Mouse (Mus musculus): ENCODE measurements around the gene 4930572O03Rik. TPM values are rescaled to one million over a fixed set of nuclear protein-coding genes. Genes with fewer than 3 reads are reported as not detected.
A peak's percentile ranks its signal among the peaks of the same experiment; 100 is the strongest.
"Not testable (repeated sequence)": the region's sequence is repeated elsewhere in the genome, so short reads cannot be mapped to it uniquely, and the experiment has no call there.

4930572O03Rik gene
- not detected in 2 replicates for total RNA-seq (2014; rRNA removed)
- polyA plus RNA-seq (2015; fragmentation: Nextera tagmentation; extraction: Ambion mirVana): not detected in 2 replicates

- ATAC-seq; H3K9me3 ChIP-seq (ENCODE audit: low read length); H3K9ac ChIP-seq; H3K27ac ChIP-seq (ENCODE audit: low read depth, low read length); H3K27me3 ChIP-seq (ENCODE audit: insufficient read depth, low read length); H3K4me3 ChIP-seq (ENCODE audit: low read depth, low read length); DNase-seq; H3K4me1 ChIP-seq (ENCODE audit: insufficient read depth); H3K36me3 ChIP-seq (ENCODE audit: insufficient read depth); H3K4me2 ChIP-seq (ENCODE audit: low read depth): not testable (repeated sequence)
- WGBS: 67% methylated on average over 1 of the region's 1 CpGs
Measured at GRCm38 (mm10) chr5:15656959-15657358, at the start of gene 4930572O03Rik. 4930572O03Rik (minus strand) TSS chr5:15657059.

GRCm38 (mm10) chr5:15702891-15703290 lies 46.0 kb upstream of the 4930572O03Rik start:
- not testable (repeated sequence) for H3K9ac ChIP-seq; H3K27ac ChIP-seq (ENCODE audit: low read depth, low read length); H3K27me3 ChIP-seq (ENCODE audit: insufficient read depth, low read length); H3K4me3 ChIP-seq (ENCODE audit: low read depth, low read length); H3K9me3 ChIP-seq (ENCODE audit: low read length); H3K4me2 ChIP-seq (ENCODE audit: low read depth); ATAC-seq; H3K4me1 ChIP-seq (ENCODE audit: insufficient read depth); H3K36me3 ChIP-seq (ENCODE audit: insufficient read depth)
- DNase-seq: peak; percentile 35
- 26% methylated on average over 5 of the region's 5 CpGs for WGBS
- TF ChIP-seq CTCF (IDR thresholded peaks at IDR 0.05; ENCODE audit: low read depth): peak; percentile 49

DNA sequence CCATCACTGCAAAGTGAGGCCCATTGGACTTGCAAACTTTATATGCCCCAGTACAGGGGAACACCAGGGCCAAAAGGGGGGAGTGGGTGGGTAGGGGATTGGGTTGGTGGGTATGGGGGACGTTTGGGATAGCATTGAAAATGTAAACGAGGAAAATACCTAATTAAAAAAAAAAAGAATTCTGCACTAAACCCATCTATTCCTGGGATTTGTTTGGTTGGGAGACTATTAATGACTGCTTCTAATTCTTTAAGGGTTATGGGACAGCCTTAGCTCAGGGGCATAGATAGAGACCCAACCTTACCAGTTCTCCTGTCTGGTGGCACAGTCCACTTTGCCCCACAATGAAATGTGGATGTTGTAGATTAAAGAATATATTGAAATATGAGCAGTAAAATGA lies 40.9 kb upstream of the 4930572O03Rik start:
- H3K27ac ChIP-seq (ENCODE audit: low read depth, low read length); H3K9ac ChIP-seq; H3K4me2 ChIP-seq (ENCODE audit: low read depth); H3K4me3 ChIP-seq (ENCODE audit: low read depth, low read length); ATAC-seq; H3K9me3 ChIP-seq (ENCODE audit: low read length); H3K36me3 ChIP-seq (ENCODE audit: insufficient read depth); H3K4me1 ChIP-seq (ENCODE audit: insufficient read depth); DNase-seq; H3K27me3 ChIP-seq (ENCODE audit: insufficient read depth, low read length): not testable (repeated sequence)
- WGBS: 42% methylated on average over 2 of the region's 2 CpGs

DNA sequence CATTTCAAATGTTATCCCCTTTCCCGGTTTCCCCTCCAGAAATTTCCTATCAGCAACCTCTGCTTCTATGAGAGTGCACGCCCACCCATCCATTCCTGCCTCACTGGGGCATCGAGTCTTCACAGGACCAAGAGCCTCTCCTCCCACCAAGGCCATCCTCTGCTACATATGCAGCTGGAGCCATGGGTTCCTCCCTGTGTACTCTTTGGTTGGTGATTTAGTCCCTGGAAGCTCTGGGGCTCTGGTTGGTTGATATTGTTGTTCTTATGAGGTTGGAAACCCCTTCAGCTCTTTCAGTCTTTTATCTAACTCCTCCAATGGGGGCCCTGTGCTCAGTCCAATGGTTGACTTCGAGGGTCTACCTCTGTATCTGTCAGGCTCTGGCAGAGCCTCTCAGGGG lies 35.0 kb upstream of the 4930572O03Rik start:
- H3K4me1 ChIP-seq (ENCODE audit: insufficient read depth); H3K27me3 ChIP-seq (ENCODE audit: insufficient read depth, low read length); ATAC-seq; DNase-seq; H3K9ac ChIP-seq; H3K36me3 ChIP-seq (ENCODE audit: insufficient read depth); H3K4me3 ChIP-seq (ENCODE audit: low read depth, low read length); H3K9me3 ChIP-seq (ENCODE audit: low read length); H3K4me2 ChIP-seq (ENCODE audit: low read depth); H3K27ac ChIP-seq (ENCODE audit: low read depth, low read length): not testable (repeated sequence)
- 83% methylated on average over 4 of the region's 4 CpGs for WGBS

GRCm38 (mm10) chr5:15690822-15691221 lies 34.0 kb upstream of the 4930572O03Rik start:
- not testable (repeated sequence) for H3K36me3 ChIP-seq (ENCODE audit: insufficient read depth); ATAC-seq; H3K4me1 ChIP-seq (ENCODE audit: insufficient read depth); H3K4me2 ChIP-seq (ENCODE audit: low read depth); H3K9ac ChIP-seq; H3K4me3 ChIP-seq (ENCODE audit: low read depth, low read length); H3K27me3 ChIP-seq (ENCODE audit: insufficient read depth, low read length); H3K9me3 ChIP-seq (ENCODE audit: low read length); DNase-seq; H3K27ac ChIP-seq (ENCODE audit: low read depth, low read length)
- WGBS: 83% methylated on average over 4 of the region's 4 CpGs

DNA sequence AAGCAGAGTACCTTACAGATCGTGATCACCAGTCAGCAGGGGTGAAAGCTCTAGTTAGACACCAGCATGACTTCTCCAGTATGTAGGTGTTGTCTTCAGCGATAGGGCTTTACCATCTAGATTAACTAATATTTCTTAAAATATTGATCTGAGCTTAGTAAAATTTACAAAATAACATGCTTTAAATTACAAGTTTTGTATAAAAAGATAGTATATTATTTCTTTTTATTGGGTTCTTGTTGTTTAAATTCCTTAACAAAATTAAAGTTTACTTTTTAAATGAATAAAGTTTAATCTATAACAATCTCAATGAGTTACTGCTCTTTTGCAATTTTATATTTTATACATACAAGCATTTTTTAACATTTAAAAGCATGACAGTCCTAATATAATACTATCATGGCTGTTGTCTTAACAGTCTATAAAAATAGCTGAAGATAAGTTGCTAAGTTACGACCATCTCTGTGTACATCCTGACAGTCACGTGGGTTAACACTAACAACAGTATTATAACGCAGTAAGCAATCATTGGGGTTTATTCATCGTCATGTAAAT lies 32.9 kb upstream of the 4930572O03Rik start:
- H3K9ac ChIP-seq; H3K27ac ChIP-seq (ENCODE audit: low read depth, low read length); H3K9me3 ChIP-seq (ENCODE audit: low read length); H3K4me3 ChIP-seq (ENCODE audit: low read depth, low read length); H3K4me2 ChIP-seq (ENCODE audit: low read depth); H3K36me3 ChIP-seq (ENCODE audit: insufficient read depth); H3K4me1 ChIP-seq (ENCODE audit: insufficient read depth); H3K27me3 ChIP-seq (ENCODE audit: insufficient read depth, low read length); DNase-seq: not testable (repeated sequence)
- ATAC-seq: peak; percentile 66
- WGBS: 67% methylated on average over 6 of the region's 6 CpGs

DNA sequence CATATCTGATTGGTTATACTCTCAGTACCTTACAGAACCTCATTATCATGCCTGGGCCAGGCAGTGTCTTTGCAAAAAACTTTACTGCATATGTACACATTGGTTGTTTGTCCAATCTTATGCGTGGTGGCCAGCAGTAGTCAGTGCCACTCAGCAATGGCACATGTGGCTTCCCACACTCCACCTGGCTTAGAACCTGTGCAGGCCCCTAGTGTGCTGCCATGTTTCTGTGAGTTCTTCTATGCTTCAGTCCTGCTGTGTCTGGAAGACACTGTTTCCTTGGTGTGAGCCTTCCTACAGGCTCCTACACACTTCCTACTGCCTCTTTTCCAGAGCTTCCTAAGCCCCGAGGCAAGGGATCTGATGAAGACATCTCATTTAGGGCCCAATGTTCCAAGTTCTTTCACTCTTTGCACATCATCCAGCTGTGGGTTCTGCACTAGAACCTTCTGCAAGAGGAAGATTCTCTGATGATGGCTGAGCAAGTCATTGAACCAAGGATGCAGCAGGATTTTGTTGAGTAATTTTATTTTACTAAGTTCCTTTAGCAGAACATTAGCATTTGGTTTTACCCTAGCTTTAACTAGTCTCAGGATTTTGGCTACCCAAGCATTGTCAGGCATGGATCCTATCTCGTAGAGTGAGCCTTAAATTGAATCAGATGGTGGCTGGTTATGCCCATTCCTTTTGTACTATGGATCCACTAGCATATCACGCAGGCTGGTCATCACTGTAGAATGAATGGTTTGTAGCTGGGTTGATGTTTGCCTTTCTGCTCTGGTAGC lies 32.2 kb upstream of the 4930572O03Rik start:
- H3K36me3 ChIP-seq (ENCODE audit: insufficient read depth); H3K27ac ChIP-seq (ENCODE audit: low read depth, low read length); H3K4me3 ChIP-seq (ENCODE audit: low read depth, low read length); DNase-seq; H3K9ac ChIP-seq; H3K4me2 ChIP-seq (ENCODE audit: low read depth); H3K4me1 ChIP-seq (ENCODE audit: insufficient read depth); H3K9me3 ChIP-seq (ENCODE audit: low read length); H3K27me3 ChIP-seq (ENCODE audit: insufficient read depth, low read length): not testable (repeated sequence)
- WGBS: 59% methylated on average over 4 of the region's 4 CpGs
- peak; percentile 54 for ATAC-seq

GRCm38 (mm10) chr5:15681301-15682035 lies 24.6 kb upstream of the 4930572O03Rik start:
- H3K4me1 ChIP-seq (ENCODE audit: insufficient read depth); H3K9me3 ChIP-seq (ENCODE audit: low read length); H3K4me2 ChIP-seq (ENCODE audit: low read depth); H3K4me3 ChIP-seq (ENCODE audit: low read depth, low read length); H3K27ac ChIP-seq (ENCODE audit: low read depth, low read length); DNase-seq; H3K36me3 ChIP-seq (ENCODE audit: insufficient read depth); H3K9ac ChIP-seq; H3K27me3 ChIP-seq (ENCODE audit: insufficient read depth, low read length): not testable (repeated sequence)
- WGBS: 82% methylated on average over 7 of the region's 10 CpGs
- peak; percentile 38; the same call in 1 of the 2 replicates for ATAC-seq

DNA sequence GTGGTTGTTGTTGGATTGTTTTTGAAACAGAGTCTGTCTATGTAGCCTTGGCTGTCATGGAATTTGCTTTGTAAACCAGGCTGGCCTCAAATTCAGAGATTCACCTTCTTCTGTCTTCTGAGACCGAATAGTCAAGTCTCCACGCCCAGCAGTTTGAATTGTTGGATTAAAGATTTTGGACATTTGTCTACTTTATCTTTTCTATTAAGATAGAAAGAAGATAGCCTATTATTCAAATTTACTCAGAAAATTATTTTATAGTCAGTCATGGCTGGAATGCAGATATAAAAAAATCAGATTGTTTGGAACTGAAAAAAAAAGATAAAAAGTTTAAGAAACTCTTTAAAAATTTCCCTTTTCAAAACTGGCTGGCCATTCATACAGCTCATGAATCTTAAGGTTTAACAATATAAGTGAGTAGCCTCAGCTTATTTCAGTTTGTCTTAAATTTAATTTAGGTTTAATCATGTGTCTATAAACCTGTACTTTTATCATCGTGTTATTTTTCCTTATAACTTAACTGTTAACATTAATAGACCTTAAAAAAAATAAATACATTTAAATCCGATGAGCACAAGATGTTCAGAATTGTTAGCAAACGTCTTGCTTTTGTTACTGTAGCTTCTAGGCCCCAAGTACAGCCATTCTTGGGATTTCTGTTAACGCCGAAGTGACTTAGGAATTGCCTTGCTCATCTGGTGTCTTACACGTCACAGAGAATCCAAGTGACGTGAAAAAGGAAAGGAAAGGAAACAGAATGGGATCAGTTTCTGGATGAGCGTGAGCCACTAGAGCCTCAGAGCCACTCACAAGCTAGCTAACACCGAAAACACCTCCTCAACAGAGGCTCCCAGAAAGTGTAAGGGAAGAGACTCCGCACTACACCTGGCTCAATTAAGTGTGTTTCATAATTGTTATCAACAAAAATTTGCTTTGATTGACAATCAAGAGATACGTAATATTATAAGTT lies 23.4 kb upstream of the 4930572O03Rik start:
- H3K4me3 ChIP-seq (ENCODE audit: low read depth, low read length); H3K4me1 ChIP-seq (ENCODE audit: insufficient read depth); H3K4me2 ChIP-seq (ENCODE audit: low read depth); DNase-seq; H3K27me3 ChIP-seq (ENCODE audit: insufficient read depth, low read length); H3K36me3 ChIP-seq (ENCODE audit: insufficient read depth); H3K9me3 ChIP-seq (ENCODE audit: low read length); H3K27ac ChIP-seq (ENCODE audit: low read depth, low read length); H3K9ac ChIP-seq: not testable (repeated sequence)
- 0 out of 2 replicates have a peak, but pooled peaks have one; percentile 12 for ATAC-seq
- 70% methylated on average over 13 of the region's 13 CpGs for WGBS

Measured in forebrain, postnatal 0 days (tissue).